Mouse (Mus musculus): ENCODE measurements around the gene Cyp2d40. TPM values are rescaled to one million over a fixed set of nuclear protein-coding genes. Genes with fewer than 3 reads are reported as not detected.
A peak's percentile ranks its signal among the peaks of the same experiment; 100 is the strongest.
"Not testable (repeated sequence)": the region's sequence is repeated elsewhere in the genome, so short reads cannot be mapped to it uniquely, and the experiment has no call there.

Cyp2d40 gene
- total and polyA plus RNA-seq, 2 experiments, result 107 to 145 TPM

GRCm38 (mm10) chr15:82783800-82784199, 19.8 kb upstream of the Cyp2d40 start:
- Histone ChIP-seq H3K79me2 (ENCODE audit: control insufficient read depth, insufficient read depth, low read length) (no peaks in the 10 kb centered on the region), H3K9ac (ENCODE audit: low read depth, low read length) (no peak overlapping the region), H3K4me1 (ENCODE audit: control insufficient read depth, insufficient read depth, low read length) (peaks cover 23% of the 10 kb centered on the region), H3K27ac (replicated peaks; ENCODE audit: insufficient read depth, low read depth, low read length) (peak overlapping the region; percentile 74), H3K4me3 (ENCODE audit: insufficient read depth, low read depth, low read length) (no peak overlapping the region), H3K27me3 (ENCODE audit: control insufficient read depth, insufficient read depth, low read length) (no peaks in the 10 kb centered on the region), H3K36me3 (ENCODE audit: control insufficient read depth, insufficient read depth, low read length) (no peaks in the 10 kb centered on the region)
- WGBS, result 28% methylated on average over 1 of the region's 1 CpGs
- peak; percentile 63 for DNase-seq (ENCODE audit: extremely low read depth, low read depth, low spot score)
- TF ChIP-seq CTCF (IDR thresholded peaks at IDR 0.05; ENCODE audit: low read depth, low read length) (no peak), POLR2A (IDR thresholded peaks at IDR 0.05; ENCODE audit: extremely low read depth, insufficient read depth, low read length) (no peak)

DNA sequence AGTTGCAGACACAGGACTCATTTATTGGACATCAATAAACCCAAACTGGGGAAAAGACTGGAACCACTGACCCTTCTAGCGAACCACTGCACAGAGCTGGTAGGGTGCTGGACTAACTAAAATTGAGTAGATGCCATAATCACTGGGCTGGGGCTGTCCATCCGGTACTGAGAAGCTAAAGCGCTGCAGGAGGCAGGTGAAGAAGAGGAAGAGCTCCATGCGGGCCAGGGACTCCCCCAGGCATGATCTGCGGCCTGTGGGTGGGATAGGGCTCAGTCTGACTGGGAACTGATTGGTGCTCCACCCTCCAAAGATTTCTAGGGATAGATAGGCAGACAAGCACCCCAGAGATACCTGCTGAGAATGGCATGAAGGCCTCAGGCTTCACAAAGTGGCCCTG, 13.9 kb upstream of the Cyp2d40 start:
- H3K27me3 ChIP-seq (ENCODE audit: control insufficient read depth, insufficient read depth, low read length); H3K9ac ChIP-seq (ENCODE audit: low read depth, low read length); H3K36me3 ChIP-seq (ENCODE audit: control insufficient read depth, insufficient read depth, low read length); H3K27ac ChIP-seq (replicated peaks; ENCODE audit: insufficient read depth, low read depth, low read length); H3K4me1 ChIP-seq (ENCODE audit: control insufficient read depth, insufficient read depth, low read length); H3K79me2 ChIP-seq (ENCODE audit: control insufficient read depth, insufficient read depth, low read length); H3K4me3 ChIP-seq (ENCODE audit: insufficient read depth, low read depth, low read length); DNase-seq (ENCODE audit: extremely low read depth, low read depth, low spot score): not testable (repeated sequence)
- WGBS, result 89% methylated on average over 5 of the region's 5 CpGs

DNA sequence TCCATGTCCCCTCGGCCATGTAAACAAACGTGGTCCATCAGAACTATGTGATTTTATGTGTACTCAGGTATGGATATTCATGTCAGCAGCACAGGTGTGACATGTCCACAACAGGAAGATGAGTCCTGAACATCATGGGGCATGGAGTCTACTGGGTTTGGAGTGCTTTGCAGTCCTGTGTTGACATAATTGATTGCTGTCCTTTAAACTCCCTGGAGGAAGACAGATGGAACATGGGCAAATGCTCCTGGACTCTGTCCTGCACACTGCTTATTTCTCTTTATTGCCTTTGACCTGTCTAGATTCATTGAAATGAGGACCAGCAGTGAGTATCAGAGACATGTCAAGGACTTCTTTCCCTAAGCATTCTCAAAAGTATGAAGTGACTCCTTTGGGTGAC, 2.0 kb upstream of the Cyp2d40 start:
- no peak overlapping the region for H3K9ac ChIP-seq (ENCODE audit: low read depth, low read length)
- H3K79me2 ChIP-seq (ENCODE audit: control insufficient read depth, insufficient read depth, low read length), result 0 out of 2 replicates have a peak, but pooled peaks cover 3% of the 10 kb centered on the region
- peak overlapping the region; percentile 66 for H3K27ac ChIP-seq (replicated peaks; ENCODE audit: insufficient read depth, low read depth, low read length)
- peaks cover 26% of the 10 kb centered on the region for H3K4me1 ChIP-seq (ENCODE audit: control insufficient read depth, insufficient read depth, low read length)
- TF ChIP-seq POLR2A (IDR thresholded peaks at IDR 0.05; ENCODE audit: extremely low read depth, insufficient read depth, low read length), result no peak
- no peak for TF ChIP-seq CTCF (IDR thresholded peaks at IDR 0.05; ENCODE audit: low read depth, low read length)
- peaks cover under 1% of the 10 kb centered on the region; the same call in 1 of the 2 replicates for H3K36me3 ChIP-seq (ENCODE audit: control insufficient read depth, insufficient read depth, low read length)
- DNase-seq (ENCODE audit: extremely low read depth, low read depth, low spot score), result peak; percentile 97
- H3K4me3 ChIP-seq (ENCODE audit: insufficient read depth, low read depth, low read length), result no peak overlapping the region
- 23% methylated on average over 2 of the region's 2 CpGs for WGBS
- no peaks in the 10 kb centered on the region for H3K27me3 ChIP-seq (ENCODE audit: control insufficient read depth, insufficient read depth, low read length)

DNA sequence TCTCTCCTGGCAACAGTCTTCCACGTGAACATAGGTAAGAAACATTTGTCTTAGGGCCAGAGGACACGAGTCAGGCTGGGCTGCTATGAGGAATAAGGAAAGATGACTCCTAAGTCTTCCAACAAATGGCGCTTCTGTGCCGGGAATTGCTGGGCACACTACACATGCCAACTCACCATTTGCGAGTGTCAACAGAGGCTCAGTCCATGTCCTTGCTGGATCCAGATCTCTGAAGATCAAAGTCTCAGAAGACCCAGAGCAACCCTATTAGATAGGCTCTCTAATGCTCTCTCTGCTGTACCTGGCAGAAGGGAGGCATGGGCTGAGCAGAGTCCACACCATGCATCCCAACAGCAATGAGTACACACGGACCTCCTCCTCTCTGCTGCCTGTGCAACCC, 898 bp upstream of the Cyp2d40 start:
- H3K27ac ChIP-seq (replicated peaks; ENCODE audit: insufficient read depth, low read depth, low read length), result peak overlapping the region; percentile 64
- WGBS, result 20% methylated on average over 6 of the region's 6 CpGs
- no peak for TF ChIP-seq CTCF (IDR thresholded peaks at IDR 0.05; ENCODE audit: low read depth, low read length)
- TF ChIP-seq POLR2A (IDR thresholded peaks at IDR 0.05; ENCODE audit: extremely low read depth, insufficient read depth, low read length), result no peak
- peaks cover 26% of the 10 kb centered on the region for H3K4me1 ChIP-seq (ENCODE audit: control insufficient read depth, insufficient read depth, low read length)
- no peak overlapping the region for H3K9ac ChIP-seq (ENCODE audit: low read depth, low read length)
- H3K36me3 ChIP-seq (ENCODE audit: control insufficient read depth, insufficient read depth, low read length), result peaks cover 4% of the 10 kb centered on the region; the same call in 1 of the 2 replicates
- H3K27me3 ChIP-seq (ENCODE audit: control insufficient read depth, insufficient read depth, low read length), result no peaks in the 10 kb centered on the region
- H3K79me2 ChIP-seq (ENCODE audit: control insufficient read depth, insufficient read depth, low read length), result 0 out of 2 replicates have a peak, but pooled peaks cover 3% of the 10 kb centered on the region
- no peak overlapping the region for H3K4me3 ChIP-seq (ENCODE audit: insufficient read depth, low read depth, low read length)
- peak; percentile 88 for DNase-seq (ENCODE audit: extremely low read depth, low read depth, low spot score)

- peaks cover 16% of the 10 kb centered on the region for H3K4me1 ChIP-seq (ENCODE audit: control insufficient read depth, insufficient read depth, low read length)
- no peaks in the 10 kb centered on the region for H3K36me3 ChIP-seq (ENCODE audit: control insufficient read depth, insufficient read depth, low read length)
- no peaks in the 10 kb centered on the region for H3K27me3 ChIP-seq (ENCODE audit: control insufficient read depth, insufficient read depth, low read length)
- no peaks in the 10 kb centered on the region for H3K79me2 ChIP-seq (ENCODE audit: control insufficient read depth, insufficient read depth, low read length)
- DNase-seq (ENCODE audit: extremely low read depth, low read depth, low spot score), result peak; percentile 94
- peak overlapping the region; percentile 89 for H3K27ac ChIP-seq (replicated peaks; ENCODE audit: insufficient read depth, low read depth, low read length)
- WGBS, result 8% methylated on average over 1 of the region's 1 CpGs
- H3K4me3 ChIP-seq (ENCODE audit: insufficient read depth, low read depth, low read length), result no peak overlapping the region
- H3K9ac ChIP-seq (ENCODE audit: low read depth, low read length), result no peak overlapping the region
- TF ChIP-seq POLR2A (IDR thresholded peaks at IDR 0.05; ENCODE audit: extremely low read depth, insufficient read depth, low read length) (no peak), CTCF (IDR thresholded peaks at IDR 0.05; ENCODE audit: low read depth, low read length) (no peak)
These were observed 15.8 kb downstream of the Cyp2d40 start for GRCm38 (mm10) chr15:82748141-82748540.

DNA sequence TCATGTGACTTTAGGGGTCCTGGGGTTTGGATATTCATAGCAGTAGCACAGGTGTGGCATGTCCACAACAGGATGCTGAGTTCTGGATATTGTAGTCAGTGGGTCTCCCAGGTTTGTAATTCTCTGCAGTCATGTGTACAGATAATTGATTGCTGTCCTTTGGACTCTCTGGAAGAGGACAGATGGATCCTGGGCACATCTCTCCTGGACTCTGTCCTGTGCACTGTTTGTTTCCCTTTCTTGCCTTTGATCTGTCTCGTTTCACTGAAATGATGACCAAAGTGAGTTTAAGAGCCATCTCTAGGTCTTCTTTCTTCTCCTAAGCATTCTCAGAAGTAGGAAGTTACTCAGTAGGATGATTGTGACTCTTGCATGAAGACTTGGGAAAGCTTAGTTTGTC, 16.5 kb downstream of the Cyp2d40 start:
- DNase-seq (ENCODE audit: extremely low read depth, low read depth, low spot score), result peak; percentile 96
- 24% methylated on average over 1 of the region's 1 CpGs for WGBS
- Histone ChIP-seq H3K9ac (ENCODE audit: low read depth, low read length) (no peak overlapping the region), H3K79me2 (ENCODE audit: control insufficient read depth, insufficient read depth, low read length) (no peaks in the 10 kb centered on the region), H3K27ac (replicated peaks; ENCODE audit: insufficient read depth, low read depth, low read length) (peak overlapping the region; percentile 89), H3K4me3 (ENCODE audit: insufficient read depth, low read depth, low read length) (no peak overlapping the region), H3K36me3 (ENCODE audit: control insufficient read depth, insufficient read depth, low read length) (no peaks in the 10 kb centered on the region), H3K4me1 (ENCODE audit: control insufficient read depth, insufficient read depth, low read length) (peaks cover 16% of the 10 kb centered on the region), H3K27me3 (ENCODE audit: control insufficient read depth, insufficient read depth, low read length) (no peaks in the 10 kb centered on the region)
- TF ChIP-seq CTCF (IDR thresholded peaks at IDR 0.05; ENCODE audit: low read depth, low read length) (no peak), POLR2A (IDR thresholded peaks at IDR 0.05; ENCODE audit: extremely low read depth, insufficient read depth, low read length) (no peak)

DNA sequence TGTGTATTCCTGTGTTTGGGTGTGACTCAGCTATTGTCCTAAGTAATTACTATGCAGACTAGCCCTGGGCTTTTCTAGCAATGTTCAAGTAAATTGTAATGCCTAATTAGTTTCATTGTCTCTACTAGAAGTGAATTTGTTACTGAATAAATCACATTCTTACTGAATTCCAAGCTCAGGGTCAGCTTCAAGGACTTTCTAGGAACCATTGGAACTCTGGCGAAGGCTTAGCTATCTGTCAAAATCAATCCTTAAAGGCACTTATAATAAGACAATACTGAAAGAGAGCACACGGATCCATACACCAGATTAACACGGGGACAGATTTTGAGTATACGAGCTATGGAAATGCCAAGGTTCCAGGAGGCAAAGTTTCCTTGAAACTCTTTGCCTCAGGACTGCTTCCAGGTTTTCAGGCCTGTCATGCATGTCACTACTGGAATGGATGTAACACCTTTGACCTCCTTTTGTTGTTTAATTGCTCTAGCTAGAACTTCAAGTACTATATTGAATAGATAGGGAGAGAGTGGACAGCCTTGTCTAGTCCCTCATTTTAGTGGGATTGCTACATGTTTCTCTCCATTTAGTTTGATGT, 30.6 kb downstream of the Cyp2d40 start:
- not testable (repeated sequence) for H3K4me1 ChIP-seq (ENCODE audit: control insufficient read depth, insufficient read depth, low read length); H3K9ac ChIP-seq (ENCODE audit: low read depth, low read length); DNase-seq (ENCODE audit: extremely low read depth, low read depth, low spot score); H3K27ac ChIP-seq (replicated peaks; ENCODE audit: insufficient read depth, low read depth, low read length); H3K4me3 ChIP-seq (ENCODE audit: insufficient read depth, low read depth, low read length); H3K27me3 ChIP-seq (ENCODE audit: control insufficient read depth, insufficient read depth, low read length); H3K36me3 ChIP-seq (ENCODE audit: control insufficient read depth, insufficient read depth, low read length); H3K79me2 ChIP-seq (ENCODE audit: control insufficient read depth, insufficient read depth, low read length)
- WGBS, result 81% methylated on average over 4 of the region's 4 CpGs
